Mouse (Mus musculus): Measurements from ENCODE around the gene Nucb2.

DNA sequence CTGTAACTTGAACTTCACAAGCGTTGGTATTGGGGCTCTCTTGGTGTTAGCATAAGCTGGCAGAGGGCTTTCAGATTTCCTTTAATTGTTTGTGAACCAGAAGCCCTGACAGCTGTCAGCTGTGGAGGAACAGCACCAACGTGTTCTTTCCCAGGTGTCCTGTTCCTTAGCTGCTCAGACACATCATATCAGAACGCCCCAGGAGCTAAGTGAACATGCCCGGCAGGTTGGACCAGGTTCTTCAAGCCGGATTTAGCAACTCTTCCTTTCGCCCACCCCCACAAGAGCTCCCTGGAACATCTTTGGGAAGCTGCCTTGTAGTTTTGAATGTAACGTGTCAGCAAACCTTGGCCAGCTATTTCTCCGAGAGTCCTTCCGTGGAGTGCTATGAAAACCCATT is 10.4 kb downstream of the Nucb2 start:
- TF ChIP-seq CTCF (IDR thresholded peaks at IDR 0.05; ENCODE audit: control insufficient read depth, insufficient read depth, insufficient replicate concordance, low read depth, low read length): no peak
- no peak for TF ChIP-seq POLR2A (IDR thresholded peaks at IDR 0.05; ENCODE audit: control insufficient read depth, low read depth, low read length)
